In genomic region chr6:121211743-121212142, GRCm38 (mm10) we compare ENCODE assay signal across 8 mouse cellular contexts. TPM values are rescaled to one million over a fixed set of nuclear protein-coding genes. Genes with fewer than 3 reads are reported as not detected.
A peak's percentile ranks its signal among the peaks of the same experiment; 100 is the strongest.
DNase-seq lines count a peak whose midpoint lies in the region; ATAC-seq and TF ChIP-seq lines count a peak whose summit lies in the region.

No protein-coding gene starts in this region.

- H3K4me1 ChIP-seq in forebrain, embryonic 10.5 days, result peaks cover 20% of the 10 kb centered on the region
- peaks cover 7% of the 10 kb centered on the region; the same call in 1 of the 2 replicates for H3K4me1 ChIP-seq in forebrain, embryonic 11.5 days (replicated peaks; ENCODE audit: control insufficient read depth, insufficient read depth, low read length)
- H3K4me1 ChIP-seq in heart, embryonic 13.5 days, result peaks cover 22% of the 10 kb centered on the region
- peaks cover 25% of the 10 kb centered on the region; the same call in 1 of the 2 replicates for H3K4me1 ChIP-seq in liver, embryonic 11.5 days (replicated peaks; ENCODE audit: control insufficient read depth, insufficient read depth, low read length)
- H3K4me1 ChIP-seq in neural tube, embryonic 14.5 days (ENCODE audit: control insufficient read depth, insufficient read depth, low read length), result peaks cover 12% of the 10 kb centered on the region; the same call in 1 of the 2 replicates

- no peak overlapping the region for H3K9ac ChIP-seq in forebrain, embryonic 11.5 days (ENCODE audit: low read length)
- 0 out of 2 replicates have a peak overlapping the region, but pooled peaks have one; percentile 74 for H3K9ac ChIP-seq in heart, embryonic 13.5 days
- no peak overlapping the region for H3K9ac ChIP-seq in liver, embryonic 11.5 days (ENCODE audit: low read depth, low read length)
- H3K9ac ChIP-seq in neural tube, embryonic 14.5 days (replicated peaks; ENCODE audit: low read depth, low read length), result no peak overlapping the region

- 8% methylated on average over 5 of the region's 5 CpGs for WGBS in forebrain, embryonic 10.5 days
- WGBS in forebrain, embryonic 11.5 days, result 6% methylated on average over 5 of the region's 5 CpGs
- WGBS in heart, embryonic 13.5 days, result 12% methylated on average over 5 of the region's 5 CpGs
- 6% methylated on average over 5 of the region's 5 CpGs for WGBS in liver, embryonic 11.5 days
- 13% methylated on average over 4 of the region's 5 CpGs for WGBS in neural tube, embryonic 14.5 days

- H3K4me3 ChIP-seq in forebrain, embryonic 10.5 days, result peak overlapping the region; percentile 62
- H3K4me3 ChIP-seq in forebrain, embryonic 11.5 days (ENCODE audit: low read depth, low read length), result no peak overlapping the region
- peak overlapping the region; percentile 55 for H3K4me3 ChIP-seq in heart, embryonic 13.5 days
- H3K4me3 ChIP-seq in liver, embryonic 11.5 days (ENCODE audit: low read depth, low read length), result peak overlapping the region; percentile 43
- H3K4me3 ChIP-seq in neural tube, embryonic 14.5 days (ENCODE audit: low read depth, low read length), result no peak overlapping the region
- H3K4me3 ChIP-seq in layer of hippocampus, adult 2 months, result no peak overlapping the region; the same call in 1 of the 2 replicates

- TF ChIP-seq CTCF in layer of hippocampus, adult 2 months (conservative IDR thresholded peaks at IDR 0.05), result no peak

- H3K27me3 ChIP-seq in forebrain, embryonic 10.5 days (ENCODE audit: poor library complexity, severe bottlenecking), result peaks cover 44% of the 10 kb centered on the region
- peaks cover 11% of the 10 kb centered on the region for H3K27me3 ChIP-seq in forebrain, embryonic 11.5 days (ENCODE audit: control insufficient read depth, insufficient read depth, low read length)
- peaks cover 57% of the 10 kb centered on the region for H3K27me3 ChIP-seq in heart, embryonic 13.5 days (replicated peaks)
- peaks cover 20% of the 10 kb centered on the region for H3K27me3 ChIP-seq in liver, embryonic 11.5 days (replicated peaks; ENCODE audit: control insufficient read depth, insufficient read depth, low read length)
- 0 out of 2 replicates have a peak, but pooled peaks cover 2% of the 10 kb centered on the region for H3K27me3 ChIP-seq in neural tube, embryonic 14.5 days (ENCODE audit: control insufficient read depth, insufficient read depth, low read length)

- H3K4me2 ChIP-seq in forebrain, embryonic 11.5 days (ENCODE audit: low read depth, low read length, severe bottlenecking), result no peak overlapping the region
- H3K4me2 ChIP-seq in heart, embryonic 13.5 days, result peak overlapping the region; percentile 87
- H3K4me2 ChIP-seq in liver, embryonic 11.5 days, result peak overlapping the region; percentile 73
- H3K4me2 ChIP-seq in neural tube, embryonic 14.5 days (ENCODE audit: low read depth, low read length), result peak overlapping the region; percentile 94

- H3K27ac ChIP-seq in forebrain, embryonic 10.5 days, result no peak overlapping the region
- H3K27ac ChIP-seq in forebrain, embryonic 11.5 days (ENCODE audit: low read depth, low read length), result no peak overlapping the region
- H3K27ac ChIP-seq in heart, embryonic 13.5 days (replicated peaks), result no peak overlapping the region
- H3K27ac ChIP-seq in liver, embryonic 11.5 days (ENCODE audit: low read depth, low read length), result no peak overlapping the region
- no peak overlapping the region for H3K27ac ChIP-seq in neural tube, embryonic 14.5 days (ENCODE audit: low read depth, low read length)
- no peak overlapping the region for H3K27ac ChIP-seq in layer of hippocampus, adult 2 months

- no peaks in the 10 kb centered on the region for H3K9me3 ChIP-seq in forebrain, embryonic 10.5 days
- no peaks in the 10 kb centered on the region for H3K9me3 ChIP-seq in forebrain, embryonic 11.5 days (ENCODE audit: control insufficient read depth, low read length)
- H3K9me3 ChIP-seq in heart, embryonic 13.5 days, result no peaks in the 10 kb centered on the region
- H3K9me3 ChIP-seq in liver, embryonic 11.5 days (ENCODE audit: control insufficient read depth, low read length), result no peaks in the 10 kb centered on the region
- no peaks in the 10 kb centered on the region for H3K9me3 ChIP-seq in neural tube, embryonic 14.5 days (ENCODE audit: control insufficient read depth, low read length)

- ATAC-seq in forebrain, embryonic 11.5 days (replicated peaks; ENCODE audit: low FRiP score), result no peak
- no peak for ATAC-seq in heart, embryonic 13.5 days (ENCODE audit: extremely low read depth, insufficient number of reproducible peaks, low FRiP score, low TSS enrichment)
- ATAC-seq in liver, embryonic 11.5 days (replicated peaks; ENCODE audit: low FRiP score), result no peak
- ATAC-seq in neural tube, embryonic 14.5 days (ENCODE audit: low read depth), result no peak
- no peak for ATAC-seq in frontal cortex, adult (ENCODE audit: low TSS enrichment)

- no peak for DNase-seq in forebrain, embryonic 10.5 days (ENCODE audit: extremely low spot score, low spot score)
- DNase-seq in forebrain, embryonic 11.5 days (ENCODE audit: low spot score), result no peak
- DNase-seq in cerebellum, postnatal 25 days, result peak; percentile 21 to 48
- DNase-seq in liver, embryonic 11.5 days (ENCODE audit: low spot score), result no peak
- no peak for DNase-seq in layer of hippocampus, adult 2 months (ENCODE audit: low spot score in 2 of 2)

- H3K36me3 ChIP-seq in forebrain, embryonic 10.5 days (replicated peaks), result no peaks in the 10 kb centered on the region
- no peaks in the 10 kb centered on the region for H3K36me3 ChIP-seq in forebrain, embryonic 11.5 days (ENCODE audit: control insufficient read depth, insufficient read depth, low read length)
- no peaks in the 10 kb centered on the region for H3K36me3 ChIP-seq in heart, embryonic 13.5 days
- H3K36me3 ChIP-seq in liver, embryonic 11.5 days (ENCODE audit: control insufficient read depth, insufficient read depth, low read length), result no peaks in the 10 kb centered on the region
- H3K36me3 ChIP-seq in neural tube, embryonic 14.5 days (ENCODE audit: control insufficient read depth, insufficient read depth, low read length), result no peaks in the 10 kb centered on the region

RNA-seq across cellular contexts. Expression of gene Tuba8, which starts 1.2 kb away (rescaled TPM):
- polyA plus RNA-seq in forebrain, embryonic 10.5 days (2016; fragmentation: Nextera tagmentation; extraction: Ambion mirVana), result 0.40 and 0.54 TPM in 2 replicates
- 0.35 and 0.39 TPM in 2 replicates for polyA plus RNA-seq in forebrain, embryonic 11.5 days (2014; fragmentation: Nextera tagmentation; extraction: Ambion mirVana)
- 0.31 TPM in 2 replicates for polyA plus RNA-seq in heart, embryonic 13.5 days (2015; fragmentation: Nextera tagmentation; extraction: Ambion mirVana)
- polyA plus RNA-seq in liver, embryonic 11.5 days (2014; fragmentation: Nextera tagmentation; extraction: Ambion mirVana), result 10.5 and 11.5 TPM in 2 replicates
- polyA plus RNA-seq in neural tube, embryonic 14.5 days (2014; fragmentation: Nextera tagmentation; extraction: Ambion mirVana), result 1.3 and 1.5 TPM in 2 replicates
- 1 to 10 TPM; 5.0 to 6.1 TPM for total RNA-seq in layer of hippocampus, adult 2 months (2021)

RNA-seq across cellular contexts. Expression of gene Pex26, which starts 28.3 kb away (rescaled TPM):
- polyA plus RNA-seq in forebrain, embryonic 10.5 days (2016; fragmentation: Nextera tagmentation; extraction: Ambion mirVana), result 8.0 and 10.3 TPM in 2 replicates
- 8.7 and 9.0 TPM in 2 replicates for polyA plus RNA-seq in forebrain, embryonic 11.5 days (2014; fragmentation: Nextera tagmentation; extraction: Ambion mirVana)
- 4.7 and 5.2 TPM in 2 replicates for polyA plus RNA-seq in heart, embryonic 13.5 days (2015; fragmentation: Nextera tagmentation; extraction: Ambion mirVana)
- 6.0 and 6.3 TPM in 2 replicates for polyA plus RNA-seq in liver, embryonic 11.5 days (2014; fragmentation: Nextera tagmentation; extraction: Ambion mirVana)
- 12.7 and 13.7 TPM in 2 replicates for polyA plus RNA-seq in neural tube, embryonic 14.5 days (2014; fragmentation: Nextera tagmentation; extraction: Ambion mirVana)
- total RNA-seq in layer of hippocampus, adult 2 months (2021), result 10 to 100 TPM in 1 of 2 experiments, 1 to 10 TPM in 1; 9.7 to 11.5 TPM

RNA-seq across cellular contexts. Expression of gene Usp18, which starts 34.0 kb away (rescaled TPM):
- 0.26 and 0.75 TPM in 2 replicates for polyA plus RNA-seq in forebrain, embryonic 10.5 days (2016; fragmentation: Nextera tagmentation; extraction: Ambion mirVana)
- 1.2 and 1.3 TPM in 2 replicates for polyA plus RNA-seq in forebrain, embryonic 11.5 days (2014; fragmentation: Nextera tagmentation; extraction: Ambion mirVana)
- polyA plus RNA-seq in heart, embryonic 13.5 days (2015; fragmentation: Nextera tagmentation; extraction: Ambion mirVana), result 1.8 and 2.6 TPM in 2 replicates
- 3.6 and 5.5 TPM in 2 replicates for polyA plus RNA-seq in liver, embryonic 11.5 days (2014; fragmentation: Nextera tagmentation; extraction: Ambion mirVana)
- polyA plus RNA-seq in neural tube, embryonic 14.5 days (2014; fragmentation: Nextera tagmentation; extraction: Ambion mirVana), result 0.54 and 1.2 TPM in 2 replicates
- total RNA-seq in layer of hippocampus, adult 2 months (2021), result under 1 TPM; 0.52 to 0.74 TPM

Comparison
In these comparisons a context has a peak if more than half of its experiments do, and no peak if none do; other contexts are left out.
1. H3K4me3 ChIP-seq: peak in forebrain, embryonic 10.5 days (single experiment), heart, embryonic 13.5 days (single experiment) and liver, embryonic 11.5 days (single experiment); none in forebrain, embryonic 11.5 days (single experiment), neural tube, embryonic 14.5 days (single experiment) and layer of hippocampus, adult 2 months (single experiment).
2. DNase-seq: peak in cerebellum, postnatal 25 days (2 of 2); none in forebrain, embryonic 10.5 days (single experiment), forebrain, embryonic 11.5 days (single experiment), liver, embryonic 11.5 days (single experiment) and layer of hippocampus, adult 2 months (0 of 2).